Mouse (Mus musculus) kidney, adult 18-20 months (tissue): ENCODE measurements around the gene Lin7a.
"Not testable (repeated sequence)": the region's sequence is repeated elsewhere in the genome, so short reads cannot be mapped to it uniquely, and the experiment has no call there.

Source experiments
- DNase-seq: peaks from one replicate; pipeline ENCODE4 v3.0.0; 2021

The Lin7a gene

GRCm38 (mm10) chr10:107237736-107238135 lies 33.8 kb upstream of the Lin7a start:
- no peak for DNase-seq

DNA sequence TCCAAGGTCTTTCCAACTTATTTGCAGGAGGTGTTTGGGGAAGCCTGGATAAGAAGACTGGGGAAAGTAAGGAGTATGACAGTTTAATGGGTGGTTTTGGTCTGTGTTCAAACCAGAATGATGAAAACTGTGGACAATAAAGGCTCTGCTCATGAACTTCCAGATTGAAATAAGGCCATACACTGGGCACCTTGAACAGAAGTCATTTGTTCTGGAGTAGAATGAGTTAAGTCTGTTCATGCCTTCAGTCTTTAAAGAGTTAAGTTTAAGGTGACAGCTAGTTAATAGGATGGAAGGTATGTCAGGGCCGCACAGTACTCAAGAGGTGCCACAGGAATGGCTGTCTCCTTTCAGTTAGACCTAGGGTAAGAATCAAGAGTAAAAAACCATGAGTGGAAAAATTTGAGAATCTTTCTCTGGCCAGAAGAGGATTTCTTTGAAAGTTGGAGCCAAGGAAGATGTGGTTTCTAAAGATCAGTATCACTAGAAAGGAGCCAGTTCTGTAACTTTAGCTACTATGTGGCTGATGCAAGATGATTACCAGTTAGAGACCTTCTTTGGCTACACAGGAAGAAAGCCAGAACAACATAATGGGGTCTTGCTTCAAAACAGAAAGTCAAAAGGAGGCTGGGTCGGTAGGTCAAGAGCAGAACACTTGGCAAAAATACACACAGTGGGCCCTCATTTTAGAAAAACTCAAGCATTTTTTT lies 33.2 kb upstream of the Lin7a start:
- DNase-seq = no peak

DNA sequence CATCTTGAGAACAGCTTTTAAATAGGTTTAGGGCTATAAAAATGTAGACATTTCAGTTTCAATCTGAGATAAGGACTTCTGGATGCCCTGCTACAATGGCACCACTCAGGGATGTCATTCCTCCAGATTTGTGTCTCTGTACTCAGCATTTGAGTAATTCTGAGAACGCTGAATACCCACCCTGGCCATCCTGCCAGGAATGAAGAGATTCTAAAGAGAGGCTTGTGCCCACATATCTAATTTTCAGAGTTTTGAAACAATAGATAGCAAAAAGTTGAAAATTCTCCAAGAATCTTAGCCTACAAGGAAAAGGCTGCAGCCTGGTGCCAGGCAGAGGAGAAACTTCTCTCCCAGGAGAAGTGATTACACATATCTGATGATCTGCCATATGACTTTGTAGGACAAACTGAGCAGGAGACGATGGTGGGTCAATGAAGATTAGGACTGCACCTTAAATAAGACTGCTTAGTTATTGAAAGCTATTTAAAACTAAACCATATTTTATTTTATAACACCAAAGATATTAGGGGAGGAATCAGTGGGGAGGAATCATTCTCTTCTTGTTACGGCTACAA lies 32.5 kb upstream of the Lin7a start:
- DNase-seq = no peak

DNA sequence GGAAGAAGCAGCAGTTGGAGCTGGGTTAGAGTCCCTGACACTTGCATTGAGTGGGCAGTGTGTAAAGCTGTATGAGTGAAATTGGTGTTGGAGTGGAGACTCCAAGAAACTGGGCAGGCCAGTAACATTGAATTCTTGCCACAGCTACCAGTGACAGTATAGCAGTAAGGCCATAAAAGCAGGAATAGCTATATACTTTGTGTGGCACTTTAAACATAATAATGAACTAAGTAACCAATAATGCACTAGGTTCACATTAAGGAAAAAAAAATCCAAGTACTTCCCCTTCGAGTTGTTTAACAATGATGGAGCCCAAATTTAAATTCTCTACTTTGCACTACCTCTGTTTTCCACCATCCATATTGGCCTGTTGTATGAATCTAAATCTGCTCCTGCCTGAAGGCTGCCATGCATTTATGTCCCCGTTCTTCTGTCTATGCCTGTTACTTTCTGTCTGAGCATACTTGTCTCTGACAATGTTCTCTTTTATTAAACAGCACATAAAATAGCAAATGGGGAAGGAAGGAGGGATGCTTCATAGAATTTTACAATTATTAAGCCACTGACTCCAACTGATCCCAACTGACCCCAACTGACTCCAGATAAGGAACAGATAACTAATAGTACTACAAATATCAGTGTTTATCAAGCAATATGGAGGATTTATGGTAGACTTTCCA lies 31.7 kb upstream of the Lin7a start:
- DNase-seq = no peak

DNA sequence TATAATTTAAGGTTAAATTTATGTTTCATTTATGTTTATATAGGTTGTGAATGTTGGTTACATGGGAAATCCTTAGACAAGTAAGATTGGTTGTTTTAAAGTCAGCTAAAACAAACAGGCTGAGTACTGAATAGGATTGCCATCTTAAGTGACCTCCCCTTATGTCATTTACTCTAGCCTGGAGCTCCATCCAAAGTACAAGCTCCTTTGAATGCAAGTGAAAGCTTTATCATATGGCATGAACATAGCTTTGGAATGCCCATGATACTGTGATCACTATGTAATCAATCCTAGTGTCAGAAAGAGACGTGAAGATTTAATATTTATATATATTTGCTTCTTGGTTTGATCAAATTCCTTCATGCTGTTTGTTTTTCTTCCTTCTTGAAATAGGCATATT lies 31.0 kb upstream of the Lin7a start:
- DNase-seq = no peak

DNA sequence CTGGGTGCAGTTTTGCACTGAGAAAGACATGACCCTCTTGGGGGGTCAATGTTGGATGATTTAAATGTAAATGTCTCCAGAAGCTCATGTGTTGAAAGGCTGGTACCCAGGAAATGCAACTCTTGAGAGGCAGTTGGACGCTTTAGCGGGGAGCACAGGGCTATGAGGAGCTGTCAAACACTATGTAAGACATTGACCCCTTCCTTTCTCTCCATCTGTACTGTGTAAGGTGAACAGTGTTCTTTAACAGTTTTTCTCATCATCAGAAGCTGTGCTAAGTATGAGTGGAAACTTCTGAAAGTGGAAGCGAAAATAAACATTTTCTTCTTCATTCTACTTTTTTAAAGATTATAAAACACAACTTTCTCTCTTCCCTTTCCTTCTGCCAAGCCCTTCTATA lies 30.5 kb upstream of the Lin7a start:
- DNase-seq = no peak

GRCm38 (mm10) chr10:107241406-107241805 lies 30.1 kb upstream of the Lin7a start:
- DNase-seq = no peak

DNA sequence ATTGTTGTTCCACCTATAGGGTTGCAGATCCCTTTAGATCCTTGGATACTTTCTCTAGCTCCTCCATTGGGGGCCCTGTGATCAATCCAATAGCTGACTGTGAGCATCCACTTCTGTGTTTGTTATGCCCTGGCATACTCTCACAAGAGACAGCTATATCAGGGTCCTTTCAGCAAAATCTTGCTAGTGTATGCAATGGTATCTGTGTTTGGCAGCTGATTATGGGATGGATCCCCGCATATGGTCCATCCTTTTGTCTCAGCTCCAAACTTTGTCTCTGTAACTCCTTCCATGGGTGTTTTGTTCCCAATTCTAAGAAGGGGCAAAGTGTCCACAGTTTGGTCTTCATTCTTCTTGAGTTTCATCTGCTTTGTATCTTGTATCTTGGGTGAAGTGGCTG lies 29.5 kb upstream of the Lin7a start:
- not testable (repeated sequence) for DNase-seq

GRCm38 (mm10) chr10:107242696-107243400 lies 28.6 kb upstream of the Lin7a start:
- DNase-seq = no peak

DNA sequence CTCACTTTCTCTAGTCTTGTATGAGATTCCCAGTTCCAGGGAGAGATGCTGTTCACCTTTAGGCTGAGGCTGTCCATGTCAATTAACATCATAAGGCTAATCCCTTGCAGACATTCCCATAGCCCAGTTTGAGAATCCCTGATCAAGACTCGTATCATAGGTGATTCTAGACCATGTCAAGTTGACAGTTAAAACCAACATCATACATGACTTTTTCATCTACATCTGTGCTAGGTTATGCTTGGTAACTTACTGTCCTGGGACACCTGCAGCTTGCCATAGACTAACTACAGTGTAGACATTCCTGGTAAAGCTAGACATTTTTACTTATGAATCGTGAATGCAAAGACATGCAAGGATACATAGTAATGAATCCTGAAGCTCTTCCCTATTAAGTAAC lies 27.3 kb upstream of the Lin7a start:
- DNase-seq = no peak

DNA sequence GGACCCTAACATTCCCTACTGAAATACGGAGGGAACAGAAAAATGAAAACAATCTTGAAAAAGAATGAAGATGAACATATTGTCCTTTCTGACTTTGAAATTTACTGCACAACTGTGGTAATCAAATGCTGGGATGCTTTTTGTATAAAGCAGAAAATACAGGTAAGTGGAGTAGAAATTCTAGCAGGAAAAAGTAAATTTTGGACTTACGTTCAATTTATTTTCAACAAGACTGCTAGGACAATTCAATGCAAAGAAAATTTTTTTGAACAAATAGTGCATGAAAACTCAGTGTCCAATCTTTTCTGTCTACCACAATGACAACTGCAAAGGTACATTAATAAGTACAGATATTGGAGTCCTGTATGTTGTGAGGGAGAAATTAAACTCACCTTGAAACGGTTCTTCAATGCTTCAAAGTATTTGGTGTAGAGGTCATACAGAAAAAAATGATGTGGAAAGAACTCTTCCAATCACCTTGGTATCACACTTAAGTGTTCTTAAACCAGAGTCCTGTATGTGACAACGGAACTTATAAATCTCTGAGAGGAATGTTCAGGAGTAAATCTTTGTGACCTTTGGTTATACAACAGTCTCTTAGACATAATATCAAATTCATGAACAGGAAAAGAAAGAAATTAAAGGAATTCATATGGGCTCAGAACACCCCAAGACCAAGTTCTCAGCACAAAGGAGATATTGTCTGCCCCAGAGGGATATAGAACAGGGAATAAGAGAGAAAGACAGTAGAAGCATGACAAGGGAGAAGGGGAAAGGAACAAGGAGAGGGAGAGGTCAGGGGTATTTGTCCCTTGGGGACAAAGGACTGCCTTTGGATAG lies 26.6 kb upstream of the Lin7a start:
- no peak for DNase-seq

DNA sequence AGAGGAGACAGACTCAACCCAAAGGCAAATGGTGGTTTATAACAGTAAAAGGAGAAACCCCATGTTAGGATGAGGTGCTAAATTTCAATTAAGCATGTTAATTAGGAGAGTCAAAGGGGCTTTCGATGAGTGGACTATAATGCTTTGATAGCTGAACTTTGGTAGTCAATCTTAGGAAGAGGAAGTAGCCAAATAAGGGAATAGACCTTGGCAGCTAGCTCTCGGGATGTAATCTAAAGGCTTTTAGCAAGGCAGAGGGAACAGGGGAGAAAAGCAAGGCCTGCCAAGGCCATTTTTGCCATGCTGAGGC lies 26.0 kb upstream of the Lin7a start:
- no peak for DNase-seq

- DNase-seq = no peak
These were observed 25.5 kb upstream of the Lin7a start for GRCm38 (mm10) chr10:107245961-107246460.

GRCm38 (mm10) chr10:107247001-107247670 lies 24.4 kb upstream of the Lin7a start:
- no peak for DNase-seq

DNA sequence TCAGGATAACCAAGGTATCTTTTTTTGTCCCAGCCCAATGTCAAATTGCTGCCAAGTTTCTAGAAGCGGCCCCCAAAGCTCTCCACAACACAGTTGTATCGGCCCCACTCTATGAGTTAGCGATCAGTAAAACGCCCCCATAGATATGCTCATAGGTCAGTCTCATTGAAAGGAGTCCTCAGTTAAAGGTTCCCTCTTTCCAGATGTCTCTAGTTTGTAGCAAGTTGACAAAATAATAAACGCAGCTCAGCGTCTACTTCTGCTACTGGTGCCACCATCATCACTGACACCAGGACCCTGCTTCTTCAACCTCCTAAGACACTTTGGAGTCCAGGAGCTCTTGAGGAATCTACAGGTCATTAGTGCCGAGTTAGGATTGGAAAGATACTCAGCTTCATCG lies 23.0 kb upstream of the Lin7a start:
- no peak for DNase-seq

DNA sequence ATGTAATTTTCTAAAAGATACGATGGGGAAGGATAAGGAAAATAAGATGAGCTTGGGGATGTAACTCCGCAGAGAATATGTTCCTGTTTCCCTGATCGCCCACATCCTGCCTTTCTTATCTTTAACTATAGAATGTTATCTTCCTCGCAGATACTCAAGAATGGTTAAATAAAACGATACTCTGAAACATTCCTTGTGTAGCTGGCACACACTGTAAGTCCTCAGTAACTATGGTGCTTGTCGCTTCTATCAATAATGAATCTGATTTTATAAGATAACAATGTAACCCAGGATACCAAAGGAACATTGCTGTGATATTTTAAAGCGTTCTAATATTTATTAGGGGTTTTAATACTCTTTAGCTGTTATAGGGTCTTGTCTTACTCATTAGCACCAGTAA lies 22.4 kb upstream of the Lin7a start:
- DNase-seq = no peak

DNA sequence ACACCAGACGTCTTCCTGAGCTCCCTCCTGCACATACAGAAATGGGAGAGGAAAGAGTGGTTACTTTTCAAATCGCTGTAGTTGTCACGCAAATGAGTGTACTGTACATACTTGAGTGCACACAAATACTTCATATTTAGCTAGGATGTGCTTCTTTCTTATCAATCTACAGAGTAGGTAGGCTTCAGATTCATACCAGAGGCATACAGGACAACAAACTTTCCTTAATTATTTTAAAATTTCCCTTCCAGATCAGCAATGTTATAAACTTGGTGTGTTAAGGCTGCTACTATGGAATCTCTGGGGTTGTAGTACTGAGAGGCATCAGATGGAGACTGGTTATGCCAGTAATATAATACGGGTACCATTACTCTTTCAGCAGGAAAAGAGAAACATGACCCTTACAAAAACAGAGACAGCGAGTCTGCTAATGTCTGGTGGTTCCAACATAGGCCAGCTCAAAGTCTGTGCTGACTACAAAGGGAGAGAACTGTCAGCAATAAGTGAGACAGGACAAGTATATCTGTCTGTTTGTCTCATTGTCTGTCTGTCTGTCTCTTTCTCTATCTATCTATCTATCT lies 21.8 kb upstream of the Lin7a start:
- no peak for DNase-seq

GRCm38 (mm10) chr10:107250346-107251210 lies 20.9 kb upstream of the Lin7a start:
- no peak for DNase-seq

GRCm38 (mm10) chr10:107251271-107251670 lies 20.2 kb upstream of the Lin7a start:
- DNase-seq = no peak

DNA sequence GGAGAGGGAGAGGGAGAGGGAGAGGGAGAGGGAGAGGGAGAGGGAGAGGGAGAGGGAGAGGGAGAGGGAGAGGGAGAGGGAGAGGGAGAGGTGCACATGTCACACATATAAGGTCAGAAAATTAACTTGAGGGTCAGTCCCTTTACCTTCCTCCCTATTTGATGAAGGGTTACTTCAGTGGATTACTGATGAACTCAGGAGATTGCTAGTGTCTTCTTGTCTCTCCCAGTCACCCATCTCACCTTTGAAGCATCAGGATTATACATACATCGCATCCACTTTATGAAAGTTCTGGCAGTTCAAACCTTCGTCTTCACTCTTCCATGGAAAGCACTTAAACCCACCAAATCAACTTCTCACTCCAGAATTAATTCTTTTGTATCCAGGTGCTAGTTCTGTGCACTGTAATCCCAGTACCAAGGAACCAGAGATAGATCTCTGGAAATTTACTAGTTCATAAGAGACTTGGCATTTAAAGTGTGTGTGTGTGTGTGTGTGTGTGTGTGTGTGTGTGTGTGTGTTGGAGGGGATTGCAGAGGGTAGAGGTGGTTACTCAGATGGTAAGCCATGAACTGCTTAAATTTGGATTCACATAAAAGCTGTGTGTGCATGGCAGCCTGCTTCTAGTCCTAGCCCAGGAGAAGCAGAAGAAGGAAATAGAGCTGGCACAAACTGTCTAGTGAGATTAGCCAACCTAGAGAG lies 19.5 kb upstream of the Lin7a start:
- DNase-seq = no peak
